In the genomic region with DNA sequence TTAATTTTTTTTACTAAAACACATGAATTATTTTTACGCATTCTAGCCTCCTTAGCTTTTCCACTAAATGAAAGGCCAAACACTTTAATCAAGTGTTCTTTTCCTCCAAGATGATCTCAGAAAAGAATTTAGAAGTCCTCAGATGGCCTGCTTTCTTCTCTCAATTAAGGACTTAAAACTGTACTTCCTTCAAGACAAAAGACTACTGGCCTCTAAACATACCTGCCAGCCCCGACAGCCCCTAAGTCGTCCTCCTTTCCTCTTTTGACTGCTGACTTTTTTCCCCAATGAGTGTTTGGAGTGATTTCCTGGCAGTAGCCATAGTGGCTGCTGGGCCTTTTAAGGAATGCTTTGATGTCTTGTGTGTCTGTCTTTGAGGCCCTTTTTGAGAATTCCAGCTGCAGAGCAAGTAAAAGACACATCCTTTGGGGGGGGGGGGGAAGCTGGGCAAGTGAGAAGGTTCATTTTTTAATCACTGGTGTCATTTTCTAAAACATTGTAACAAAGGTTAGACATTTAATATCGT, we compare ENCODE assay signal across 9 mouse cellular contexts. TPM values are rescaled to one million over a fixed set of nuclear protein-coding genes. Genes with fewer than 3 reads are reported as not detected.
A peak's percentile ranks its signal among the peaks of the same experiment; 100 is the strongest.
DNase-seq lines count a peak whose midpoint lies in the region; ATAC-seq lines count a peak whose summit lies in the region.
"Had no signal": no experiment of that assay in that cellular context is flagged by ENCODE, and none has a peak within 500 bp of the region (broad histone marks: within the 10 kb centered on the region; RNA-seq: fewer than 3 reads in every experiment).

No protein-coding gene starts in this region.

- no peak overlapping the region for H3K27ac ChIP-seq in embryonic facial prominence, embryonic 14.5 days (replicated peaks; ENCODE audit: low read depth, low read length)
- no peak overlapping the region for H3K27ac ChIP-seq in limb, embryonic 12.5 days

- DNase-seq in 416B (ENCODE audit: low read depth): peak; percentile 8
- DNase-seq in embryonic facial prominence, embryonic 14.5 days (ENCODE audit: low spot score): peak; percentile 55
- DNase-seq in naive thymus-derived CD4-positive, alpha-beta T cell, adult 2 months (ENCODE audit: low read depth): peak; percentile 11
- DNase-seq in cerebellum, postnatal 4 days (ENCODE audit: low spot score in 2 of 2): no peak
- DNase-seq in testis, postnatal 10 days (ENCODE audit: low spot score): no peak

- H3K36me3 ChIP-seq in erythroblast, embryonic 14.5 days (ENCODE audit: control insufficient read depth): peaks cover 3% of the 10 kb centered on the region
- no peaks in the 10 kb centered on the region for H3K36me3 ChIP-seq in embryonic facial prominence, embryonic 14.5 days (ENCODE audit: control insufficient read depth, insufficient read depth, low read length)
- H3K36me3 ChIP-seq in limb, embryonic 12.5 days: no peaks in the 10 kb centered on the region

- ATAC-seq in erythroblast, adult 5-6 weeks (replicated peaks; ENCODE audit: low FRiP score, poor library complexity, severe bottlenecking): no peak
- ATAC-seq in embryonic facial prominence, embryonic 14.5 days (ENCODE audit: low read depth): no peak
- no peak for ATAC-seq in limb, embryonic 12.5 days (ENCODE audit: insufficient number of reproducible peaks, insufficient read depth, low FRiP score, low TSS enrichment, low read depth)

- H3K4me3 ChIP-seq in erythroblast, embryonic 14.5 days (replicated peaks): peak overlapping the region; percentile 96
- peak overlapping the region; percentile 73 for H3K4me3 ChIP-seq in embryonic facial prominence, embryonic 14.5 days (ENCODE audit: low read depth, low read length)
- peak overlapping the region; percentile 84 for H3K4me3 ChIP-seq in limb, embryonic 12.5 days (replicated peaks)

- peak overlapping the region; percentile 89; the same call in 1 of the 2 replicates for H3K9ac ChIP-seq in embryonic facial prominence, embryonic 14.5 days (ENCODE audit: low read depth, low read length)
- no peak overlapping the region for H3K9ac ChIP-seq in limb, embryonic 12.5 days (replicated peaks)

- WGBS in embryonic facial prominence, embryonic 14.5 days: 23% methylated on average over 4 of the region's 4 CpGs
- 22% methylated on average over 4 of the region's 4 CpGs for WGBS in limb, embryonic 12.5 days

- H3K4me1 ChIP-seq in erythroblast, embryonic 14.5 days (ENCODE audit: control insufficient read depth): peaks cover 30% of the 10 kb centered on the region
- H3K4me1 ChIP-seq in embryonic facial prominence, embryonic 14.5 days (ENCODE audit: control insufficient read depth, insufficient read depth, low read length): peaks cover 8% of the 10 kb centered on the region; the same call in 1 of the 2 replicates
- peaks cover 8% of the 10 kb centered on the region for H3K4me1 ChIP-seq in limb, embryonic 12.5 days (replicated peaks)

- peak overlapping the region; percentile 63 for H3K4me2 ChIP-seq in embryonic facial prominence, embryonic 14.5 days (ENCODE audit: low read depth, low read length)
- H3K4me2 ChIP-seq in limb, embryonic 12.5 days: peak overlapping the region; percentile 63

- H3K9me3 ChIP-seq in erythroblast, embryonic 14.5 days (ENCODE audit: control insufficient read depth, low read length): no peaks in the 10 kb centered on the region
- no peaks in the 10 kb centered on the region for H3K9me3 ChIP-seq in embryonic facial prominence, embryonic 14.5 days (ENCODE audit: control insufficient read depth, low read length)
- no peaks in the 10 kb centered on the region for H3K9me3 ChIP-seq in limb, embryonic 12.5 days

- no peaks in the 10 kb centered on the region for H3K27me3 ChIP-seq in erythroblast, embryonic 14.5 days (ENCODE audit: control insufficient read depth)
- H3K27me3 ChIP-seq in embryonic facial prominence, embryonic 14.5 days (replicated peaks; ENCODE audit: control insufficient read depth, insufficient read depth, low read length): no peaks in the 10 kb centered on the region
- no peaks in the 10 kb centered on the region for H3K27me3 ChIP-seq in limb, embryonic 12.5 days

RNA-seq across cellular contexts. Expression of gene Ptar1, which starts 1.3 kb away (rescaled TPM):
- 0.03 and 0.11 TPM in 2 replicates for polyA plus RNA-seq in erythroblast, embryonic 14.5 days (2012)
- 6.9 and 11.7 TPM in 2 replicates for total RNA-seq in erythroblast, adult 5-6 weeks (2015; ENCODE audit: low replicate concordance)
- 6.7 and 8.8 TPM in 2 replicates for total RNA-seq in erythroblast, adult 5-6 weeks (2017; ENCODE audit: low replicate concordance)
- polyA plus RNA-seq in embryonic facial prominence, embryonic 14.5 days (2014; fragmentation: Nextera tagmentation; extraction: Ambion mirVana): 6.8 and 9.1 TPM in 2 replicates
- 6.3 TPM in 2 replicates for polyA plus RNA-seq in limb, embryonic 12.5 days (2016; fragmentation: Nextera tagmentation; extraction: Ambion mirVana)

RNA-seq across cellular contexts. Expression of gene 1700028P14Rik, which starts 35.9 kb away (rescaled TPM):
- polyA plus RNA-seq in erythroblast, embryonic 14.5 days (2012): not detected in 2 replicates
- total RNA-seq in erythroblast, adult 5-6 weeks (2015; ENCODE audit: low replicate concordance): not detected in 2 replicates
- total RNA-seq in erythroblast, adult 5-6 weeks (2017; ENCODE audit: low replicate concordance): not detected in 2 replicates
- polyA plus RNA-seq in embryonic facial prominence, embryonic 14.5 days (2014; fragmentation: Nextera tagmentation; extraction: Ambion mirVana): 1.4 and 2.8 TPM in 2 replicates
- not detected in 2 replicates for polyA plus RNA-seq in limb, embryonic 12.5 days (2016; fragmentation: Nextera tagmentation; extraction: Ambion mirVana)
- polyA plus RNA-seq: Patski had no signal

Comparison
In these comparisons a context has a peak if more than half of its experiments do, and no peak if none do; other contexts are left out.
1. DNase-seq: peak in 416B (single experiment), embryonic facial prominence, embryonic 14.5 days (single experiment) and naive thymus-derived CD4-positive, alpha-beta T cell, adult 2 months (single experiment); none in cerebellum, postnatal 4 days (0 of 2) and testis, postnatal 10 days (single experiment).
2. Peak in every context shown above with its lines, with median percentiles within 50 percentile points of each other: H3K4me3 ChIP-seq.